Mouse (Mus musculus): ENCODE data around the gene Apol9b. TPM values are rescaled to one million over a fixed set of nuclear protein-coding genes. Genes with fewer than 3 reads are reported as not detected.

Apol9b gene
- total and polyA plus RNA-seq, 2 experiments from 2014 or later, result 0.14 to 0.23 TPM

GRCm38 (mm10) chr15:77756848-77757247 is 28.0 kb downstream of the Apol9b start, which contains the start of gene Apol8:
Apol8 (minus strand) TSS chr15:77757003.
- H3K4me1 ChIP-seq (ENCODE audit: control insufficient read depth, insufficient read depth), result no peaks in the 10 kb centered on the region
- no peak within 1 kb of the TSS for H3K4me3 ChIP-seq (ENCODE audit: low read depth, low read length)
- H3K9me3 ChIP-seq (replicated peaks; ENCODE audit: control insufficient read depth, low read length), result no peaks in the 10 kb centered on the region
- no peaks in the 10 kb centered on the region for H3K27me3 ChIP-seq (ENCODE audit: control insufficient read depth, insufficient read depth, low read length)
- ATAC-seq (ENCODE audit: insufficient read depth, low read depth), result no peak
- WGBS, result 5% methylated on average over 9 of the region's 9 CpGs
- H3K9ac ChIP-seq (replicated peaks; ENCODE audit: low read depth, low read length), result no peak within 1 kb of the TSS
- peaks cover 21% of the 10 kb centered on the region for H3K36me3 ChIP-seq (replicated peaks; ENCODE audit: control insufficient read depth, insufficient read depth, low read length)
- H3K27ac ChIP-seq (ENCODE audit: low read depth), result no peak within 1 kb of the TSS
- TF ChIP-seq EP300 (IDR thresholded peaks at IDR 0.05; ENCODE audit: low read depth) (no peak), CTCF (IDR thresholded peaks at IDR 0.05; ENCODE audit: low read depth) (peak; percentile 92)
- DNase-seq (ENCODE audit: low spot score), result peak; percentile 53
- no peak within 1 kb of the TSS for H3K4me2 ChIP-seq (ENCODE audit: low read depth, low read length)

- DNase-seq (ENCODE audit: low spot score) (no peak), ATAC-seq (ENCODE audit: insufficient read depth, low read depth) (no peak)
- Histone ChIP-seq H3K27ac (ENCODE audit: low read depth) (no peak overlapping the region), H3K4me1 (ENCODE audit: control insufficient read depth, insufficient read depth) (no peaks in the 10 kb centered on the region), H3K4me3 (ENCODE audit: low read depth, low read length) (no peak overlapping the region), H3K36me3 (replicated peaks; ENCODE audit: control insufficient read depth, insufficient read depth, low read length) (peaks cover 30% of the 10 kb centered on the region), H3K4me2 (ENCODE audit: low read depth, low read length) (no peak overlapping the region), H3K9me3 (replicated peaks; ENCODE audit: control insufficient read depth, low read length) (no peaks in the 10 kb centered on the region), H3K9ac (replicated peaks; ENCODE audit: low read depth, low read length) (no peak overlapping the region), H3K27me3 (ENCODE audit: control insufficient read depth, insufficient read depth, low read length) (no peaks in the 10 kb centered on the region)
- 70% methylated on average over 4 of the region's 4 CpGs for WGBS
- TF ChIP-seq CTCF (IDR thresholded peaks at IDR 0.05; ENCODE audit: low read depth), result no peak
- no peak for TF ChIP-seq EP300 (IDR thresholded peaks at IDR 0.05; ENCODE audit: low read depth)
These were observed 28.9 kb downstream of the Apol9b start for GRCm38 (mm10) chr15:77757586-77758226.

GRCm38 (mm10) chr15:77760037-77760436 is 31.2 kb downstream of the Apol9b start:
- Histone ChIP-seq H3K36me3 (replicated peaks; ENCODE audit: control insufficient read depth, insufficient read depth, low read length) (peaks cover 53% of the 10 kb centered on the region), H3K9me3 (replicated peaks; ENCODE audit: control insufficient read depth, low read length) (no peaks in the 10 kb centered on the region), H3K27me3 (ENCODE audit: control insufficient read depth, insufficient read depth, low read length) (no peaks in the 10 kb centered on the region), H3K4me1 (ENCODE audit: control insufficient read depth, insufficient read depth) (no peaks in the 10 kb centered on the region), H3K9ac (replicated peaks; ENCODE audit: low read depth, low read length) (no peak overlapping the region), H3K4me2 (ENCODE audit: low read depth, low read length) (no peak overlapping the region), H3K27ac (ENCODE audit: low read depth) (no peak overlapping the region), H3K4me3 (ENCODE audit: low read depth, low read length) (no peak overlapping the region)
- TF ChIP-seq EP300 (IDR thresholded peaks at IDR 0.05; ENCODE audit: low read depth) (no peak), CTCF (IDR thresholded peaks at IDR 0.05; ENCODE audit: low read depth) (no peak)
- DNase-seq (ENCODE audit: low spot score), result no peak
- 92% methylated on average over 16 of the region's 16 CpGs for WGBS
- no peak for ATAC-seq (ENCODE audit: insufficient read depth, low read depth)

- H3K27me3 ChIP-seq (ENCODE audit: control insufficient read depth, insufficient read depth, low read length), result no peaks in the 10 kb centered on the region
- H3K4me1 ChIP-seq (ENCODE audit: control insufficient read depth, insufficient read depth), result no peaks in the 10 kb centered on the region
- ATAC-seq (ENCODE audit: insufficient read depth, low read depth) (no peak), DNase-seq (ENCODE audit: low spot score) (no peak)
- H3K27ac ChIP-seq (ENCODE audit: low read depth), result no peak overlapping the region
- no peaks in the 10 kb centered on the region for H3K9me3 ChIP-seq (replicated peaks; ENCODE audit: control insufficient read depth, low read length)
- 91% methylated on average over 7 of the region's 7 CpGs for WGBS
- no peak overlapping the region for H3K4me3 ChIP-seq (ENCODE audit: low read depth, low read length)
- no peak overlapping the region for H3K4me2 ChIP-seq (ENCODE audit: low read depth, low read length)
- no peak overlapping the region for H3K9ac ChIP-seq (replicated peaks; ENCODE audit: low read depth, low read length)
- peaks cover 63% of the 10 kb centered on the region for H3K36me3 ChIP-seq (replicated peaks; ENCODE audit: control insufficient read depth, insufficient read depth, low read length)
- TF ChIP-seq CTCF (IDR thresholded peaks at IDR 0.05; ENCODE audit: low read depth), result no peak
- no peak for TF ChIP-seq EP300 (IDR thresholded peaks at IDR 0.05; ENCODE audit: low read depth)
These were observed 32.2 kb downstream of the Apol9b start for GRCm38 (mm10) chr15:77761083-77761482.

GRCm38 (mm10) chr15:77761561-77762380 is 32.9 kb downstream of the Apol9b start:
- peak; percentile 52; the same call in 1 of the 2 replicates for ATAC-seq (ENCODE audit: insufficient read depth, low read depth)
- Histone ChIP-seq H3K4me3 (ENCODE audit: low read depth, low read length) (no peak overlapping the region), H3K27me3 (ENCODE audit: control insufficient read depth, insufficient read depth, low read length) (no peaks in the 10 kb centered on the region), H3K4me1 (ENCODE audit: control insufficient read depth, insufficient read depth) (no peaks in the 10 kb centered on the region), H3K9ac (replicated peaks; ENCODE audit: low read depth, low read length) (no peak overlapping the region), H3K4me2 (ENCODE audit: low read depth, low read length) (no peak overlapping the region), H3K27ac (ENCODE audit: low read depth) (no peak overlapping the region), H3K9me3 (replicated peaks; ENCODE audit: control insufficient read depth, low read length) (no peaks in the 10 kb centered on the region), H3K36me3 (replicated peaks; ENCODE audit: control insufficient read depth, insufficient read depth, low read length) (peaks cover 70% of the 10 kb centered on the region)
- WGBS, result 73% methylated on average over 22 of the region's 22 CpGs
- no peak for TF ChIP-seq EP300 (IDR thresholded peaks at IDR 0.05; ENCODE audit: low read depth)
- peak; percentile 73 for TF ChIP-seq CTCF (IDR thresholded peaks at IDR 0.05; ENCODE audit: low read depth)
- DNase-seq (ENCODE audit: low spot score), result peak; percentile 57

Measured in heart, postnatal 0 days (tissue).